Mouse (Mus musculus): Measurements from ENCODE around the gene Sqstm1. TPM values are rescaled to one million over a fixed set of nuclear protein-coding genes. Genes with fewer than 3 reads are reported as not detected.

Gene Sqstm1
- total and polyA plus RNA-seq, 2 experiments: 252 to 254 TPM

GRCm38 (mm10) chr11:50168352-50168751 lies 42.3 kb downstream of the Sqstm1 start:
- WGBS: 47% methylated on average over 5 of the region's 5 CpGs
- Histone ChIP-seq H3K4me1 (ENCODE audit: control insufficient read depth, insufficient read depth, low read length) (peaks cover 8% of the 10 kb centered on the region), H3K27me3 (ENCODE audit: control insufficient read depth, insufficient read depth, low read length) (no peaks in the 10 kb centered on the region), H3K27ac (replicated peaks; ENCODE audit: insufficient read depth, low read depth, low read length) (peak overlapping the region; percentile 14; the same call in 1 of the 2 replicates), H3K79me2 (ENCODE audit: control insufficient read depth, insufficient read depth, low read length) (no peaks in the 10 kb centered on the region), H3K9ac (ENCODE audit: low read depth, low read length) (no peak overlapping the region), H3K4me3 (ENCODE audit: insufficient read depth, low read depth, low read length) (no peak overlapping the region), H3K36me3 (ENCODE audit: control insufficient read depth, insufficient read depth, low read length) (peaks cover 10% of the 10 kb centered on the region; the same call in 1 of the 2 replicates)
- DNase-seq (ENCODE audit: extremely low read depth, low read depth, low spot score): peak; percentile 84
- no peak for TF ChIP-seq CTCF (IDR thresholded peaks at IDR 0.05; ENCODE audit: low read depth, low read length)

GRCm38 (mm10) chr11:50162338-50163050 lies 48.1 kb downstream of the Sqstm1 start:
- H3K9ac ChIP-seq (ENCODE audit: low read depth, low read length): no peak overlapping the region
- H3K4me3 ChIP-seq (ENCODE audit: insufficient read depth, low read depth, low read length): no peak overlapping the region
- no peaks in the 10 kb centered on the region for H3K36me3 ChIP-seq (ENCODE audit: control insufficient read depth, insufficient read depth, low read length)
- H3K27me3 ChIP-seq (ENCODE audit: control insufficient read depth, insufficient read depth, low read length): no peaks in the 10 kb centered on the region
- no peak for DNase-seq (ENCODE audit: extremely low read depth, low read depth, low spot score)
- no peak for TF ChIP-seq CTCF (IDR thresholded peaks at IDR 0.05; ENCODE audit: low read depth, low read length)
- no peak for TF ChIP-seq POLR2A (IDR thresholded peaks at IDR 0.05; ENCODE audit: extremely low read depth, insufficient read depth, low read length)
- H3K79me2 ChIP-seq (ENCODE audit: control insufficient read depth, insufficient read depth, low read length): no peaks in the 10 kb centered on the region
- WGBS: 93% methylated on average over 3 of the region's 3 CpGs
- H3K27ac ChIP-seq (replicated peaks; ENCODE audit: insufficient read depth, low read depth, low read length): no peak overlapping the region
- peaks cover 18% of the 10 kb centered on the region for H3K4me1 ChIP-seq (ENCODE audit: control insufficient read depth, insufficient read depth, low read length)

GRCm38 (mm10) chr11:50161578-50162304 lies 48.9 kb downstream of the Sqstm1 start:
- WGBS: 67% methylated on average over 10 of the region's 10 CpGs

GRCm38 (mm10) chr11:50159347-50159746 lies 51.3 kb downstream of the Sqstm1 start:
- H3K27ac ChIP-seq (replicated peaks; ENCODE audit: insufficient read depth, low read depth, low read length): no peak overlapping the region
- WGBS: 51% methylated on average over 4 of the region's 4 CpGs
- DNase-seq (ENCODE audit: extremely low read depth, low read depth, low spot score): peak; percentile 55
- no peak overlapping the region for H3K4me3 ChIP-seq (ENCODE audit: insufficient read depth, low read depth, low read length)
- TF ChIP-seq CTCF (IDR thresholded peaks at IDR 0.05; ENCODE audit: low read depth, low read length) (no peak), POLR2A (IDR thresholded peaks at IDR 0.05; ENCODE audit: extremely low read depth, insufficient read depth, low read length) (no peak)
- peaks cover 18% of the 10 kb centered on the region for H3K4me1 ChIP-seq (ENCODE audit: control insufficient read depth, insufficient read depth, low read length)
- no peaks in the 10 kb centered on the region for H3K27me3 ChIP-seq (ENCODE audit: control insufficient read depth, insufficient read depth, low read length)
- H3K36me3 ChIP-seq (ENCODE audit: control insufficient read depth, insufficient read depth, low read length): peaks cover 4% of the 10 kb centered on the region; the same call in 1 of the 2 replicates
- H3K9ac ChIP-seq (ENCODE audit: low read depth, low read length): no peak overlapping the region
- no peaks in the 10 kb centered on the region for H3K79me2 ChIP-seq (ENCODE audit: control insufficient read depth, insufficient read depth, low read length)

More at GRCm38 (mm10) chr11:50161578-50162304, 48.9 kb downstream of the Sqstm1 start:
- H3K27me3 ChIP-seq (ENCODE audit: control insufficient read depth, insufficient read depth, low read length): no peaks in the 10 kb centered on the region
- H3K4me1 ChIP-seq (ENCODE audit: control insufficient read depth, insufficient read depth, low read length): peaks cover 18% of the 10 kb centered on the region
- no peak overlapping the region for H3K9ac ChIP-seq (ENCODE audit: low read depth, low read length)
- no peaks in the 10 kb centered on the region for H3K79me2 ChIP-seq (ENCODE audit: control insufficient read depth, insufficient read depth, low read length)
- no peak for TF ChIP-seq POLR2A (IDR thresholded peaks at IDR 0.05; ENCODE audit: extremely low read depth, insufficient read depth, low read length)
- TF ChIP-seq CTCF (IDR thresholded peaks at IDR 0.05; ENCODE audit: low read depth, low read length): peak; percentile 98
- no peak overlapping the region for H3K4me3 ChIP-seq (ENCODE audit: insufficient read depth, low read depth, low read length)
- H3K36me3 ChIP-seq (ENCODE audit: control insufficient read depth, insufficient read depth, low read length): no peaks in the 10 kb centered on the region
- H3K27ac ChIP-seq (replicated peaks; ENCODE audit: insufficient read depth, low read depth, low read length): no peak overlapping the region
- peak; percentile 44 for DNase-seq (ENCODE audit: extremely low read depth, low read depth, low spot score)

GRCm38 (mm10) chr11:50158346-50158745 lies 52.3 kb downstream of the Sqstm1 start:
- H3K4me1 ChIP-seq (ENCODE audit: control insufficient read depth, insufficient read depth, low read length): peaks cover 18% of the 10 kb centered on the region
- no peaks in the 10 kb centered on the region for H3K27me3 ChIP-seq (ENCODE audit: control insufficient read depth, insufficient read depth, low read length)
- peak overlapping the region; percentile 35 for H3K27ac ChIP-seq (replicated peaks; ENCODE audit: insufficient read depth, low read depth, low read length)
- peaks cover 5% of the 10 kb centered on the region; the same call in 1 of the 2 replicates for H3K36me3 ChIP-seq (ENCODE audit: control insufficient read depth, insufficient read depth, low read length)
- TF ChIP-seq POLR2A (IDR thresholded peaks at IDR 0.05; ENCODE audit: extremely low read depth, insufficient read depth, low read length) (no peak), CTCF (IDR thresholded peaks at IDR 0.05; ENCODE audit: low read depth, low read length) (no peak)
- no peak overlapping the region for H3K4me3 ChIP-seq (ENCODE audit: insufficient read depth, low read depth, low read length)
- H3K9ac ChIP-seq (ENCODE audit: low read depth, low read length): no peak overlapping the region
- H3K79me2 ChIP-seq (ENCODE audit: control insufficient read depth, insufficient read depth, low read length): no peaks in the 10 kb centered on the region
- WGBS: 25% methylated on average over 7 of the region's 7 CpGs
- DNase-seq (ENCODE audit: extremely low read depth, low read depth, low spot score): peak; percentile 88

Measured in liver, adult 2 months (tissue).